Mouse (Mus musculus) MEL (cell line): ENCODE measurements at regions not wholly inside any gene's neighbourhood (a gene's known extent, or its start where the extent isn't known, plus 50 kb on each side); places are given as distances from the start of the nearest gene placed in this dataset.

Source experiments
- DNase-seq: peaks from one replicate; pipeline ENCODE4 v3.0.0; 2011; ENCODE audit warnings: low read depth, low spot score
- H3K27ac ChIP-seq: 2 replicates; pipeline ENCODE4 v1.5.1; 2012; ENCODE audit warnings: low read depth, mild to moderate bottlenecking, control low read depth, low read length, moderate library complexity; ENCODE audit not compliant: control insufficient read depth
- H3K27me3 ChIP-seq, 2 experiments: fragments of 150-350 bp in 1 of 2; sonication (generic) in 1 of 2; 2 replicates each; pipeline ENCODE4 v1.6.1; 2012; ENCODE audit warnings: low read length in 2 of 2, mild to moderate bottlenecking in 2 of 2, improper control_type of control experiment in 1 of 2, moderate library complexity in 1 of 2; ENCODE audit not compliant: insufficient read depth in 2 of 2, control insufficient read depth in 1 of 2
- H3K36me3 ChIP-seq, 2 experiments: 2 replicates each; pipeline ENCODE4 v1.6.1; 2012 to 2014; ENCODE audit warnings: low read length in 2 of 2, improper control_type of control experiment in 1 of 2, inconsistent platforms in 1 of 2, mild to moderate bottlenecking in 1 of 2; ENCODE audit not compliant: insufficient read depth in 2 of 2, control insufficient read depth in 1 of 2
- H3K4me1 ChIP-seq, 2 experiments: fragments of 150-350 bp in 1 of 2; sonication (generic) in 1 of 2; 2 replicates each; pipeline ENCODE4 v1.6.1; 2012; ENCODE audit warnings: low read length in 2 of 2, improper control_type of control experiment in 1 of 2, mild to moderate bottlenecking in 1 of 2; ENCODE audit not compliant: insufficient read depth in 2 of 2, control insufficient read depth in 1 of 2
- H3K4me3 ChIP-seq, 2 experiments: fragments of 150-350 bp in 1 of 2; sonication (generic) in 1 of 2; 2 replicates each; pipeline ENCODE4 v1.5.1; 2012; ENCODE audit warnings: low read depth in 2 of 2, low read length in 2 of 2, mild to moderate bottlenecking in 2 of 2, moderate library complexity in 2 of 2, control low read depth in 1 of 2, improper control_type of control experiment in 1 of 2; ENCODE audit not compliant: control insufficient read depth in 1 of 2, insufficient read depth in 1 of 2
- H3K79me2 ChIP-seq: 2 replicates; pipeline ENCODE4 v1.6.1; 2012; ENCODE audit warnings: mild to moderate bottlenecking, low read length, moderate library complexity; ENCODE audit not compliant: control insufficient read depth, poor library complexity, insufficient read depth
- H3K9ac ChIP-seq: 2 replicates; pipeline ENCODE4 v1.6.1; 2012; ENCODE audit warnings: low read depth, mild to moderate bottlenecking, control low read depth, low read length, moderate library complexity; ENCODE audit not compliant: control insufficient read depth, poor library complexity, severe bottlenecking
- H3K9me3 ChIP-seq: fragments of 150-350 bp; sonication (generic); replicated peaks from 2 replicates; pipeline ENCODE4 v1.6.1; 2012; ENCODE audit warnings: mild to moderate bottlenecking, low read length, improper control_type of control experiment, moderate library complexity; ENCODE audit not compliant: insufficient read depth
- CHD2 ChIP-seq: IDR thresholded peaks from 2 replicates; pipeline ENCODE4 v1.6.1; 2011; ENCODE audit warnings: low read length, improper control_type of control experiment
- ELF1 ChIP-seq: IDR thresholded peaks from 2 replicates; pipeline ENCODE4 v1.6.1; 2014; ENCODE audit warnings: low read depth, mild to moderate bottlenecking, inconsistent platforms, low read length, improper control_type of control experiment, moderate library complexity
- EP300 ChIP-seq, 2 experiments: IDR thresholded peaks; 2 replicates each; pipeline ENCODE4 v1.6.1; 2011; ENCODE audit warnings: improper control_type of control experiment in 2 of 2, low read length in 2 of 2, low read depth in 1 of 2, mild to moderate bottlenecking in 1 of 2
- GATA1 ChIP-seq: IDR thresholded peaks from 2 replicates; pipeline ENCODE4 v1.6.1; 2011; ENCODE audit warnings: low read depth, low read length, improper control_type of control experiment
- JUND ChIP-seq: IDR thresholded peaks from 2 replicates; pipeline ENCODE4 v1.6.1; 2011; ENCODE audit warnings: low read depth, mild to moderate bottlenecking, improper control_type of control experiment, low read length
- MAFK ChIP-seq: IDR thresholded peaks from 2 replicates; pipeline ENCODE4 v1.6.1; 2011; ENCODE audit warnings: low read depth, mild to moderate bottlenecking, low read length, improper control_type of control experiment, borderline replicate concordance
- MAX ChIP-seq: IDR thresholded peaks from 2 replicates; pipeline ENCODE4 v1.6.1; 2011; ENCODE audit warnings: low read length, improper control_type of control experiment
- MAZ ChIP-seq: IDR thresholded peaks from 2 replicates; pipeline ENCODE4 v1.6.1; 2012; ENCODE audit warnings: low read depth, mild to moderate bottlenecking, inconsistent platforms, low read length, improper control_type of control experiment
- MXI1 ChIP-seq: IDR thresholded peaks from 2 replicates; pipeline ENCODE4 v1.6.1; 2011; ENCODE audit warnings: mild to moderate bottlenecking, low read depth, low read length, improper control_type of control experiment
- MYB ChIP-seq: IDR thresholded peaks from 2 replicates; pipeline ENCODE4 v1.6.1; 2011; ENCODE audit warnings: mild to moderate bottlenecking, low read depth, low read length, improper control_type of control experiment
- MYC ChIP-seq: IDR thresholded peaks from 2 replicates; pipeline ENCODE4 v1.6.1; 2011; ENCODE audit warnings: low read depth, mild to moderate bottlenecking, low read length, improper control_type of control experiment, moderate library complexity
- POLR2A ChIP-seq, 2 experiments: IDR thresholded peaks; 2 replicates each; pipeline ENCODE4 v1.6.1; 2011 to 2012; ENCODE audit warnings: low read length in 2 of 2, mild to moderate bottlenecking in 2 of 2, control low read depth in 1 of 2, improper control_type of control experiment in 1 of 2, low read depth in 1 of 2, moderate library complexity in 1 of 2; ENCODE audit not compliant: control insufficient read depth in 1 of 2, insufficient read depth in 1 of 2, poor library complexity in 1 of 2
- POLR2AphosphoS2 ChIP-seq: IDR thresholded peaks from 2 replicates; pipeline ENCODE4 v1.6.1; 2011; ENCODE audit warnings: low read length, improper control_type of control experiment
- TBP ChIP-seq: IDR thresholded peaks from 2 replicates; pipeline ENCODE4 v1.8.0; 2011; ENCODE audit warnings: low read depth, low read length, improper control_type of control experiment
- TCF12 ChIP-seq: IDR thresholded peaks from 2 replicates; pipeline ENCODE4 v1.6.1; 2014; ENCODE audit warnings: low read depth, mild to moderate bottlenecking, inconsistent platforms, low read length, improper control_type of control experiment, moderate library complexity
- USF1 ChIP-seq: IDR thresholded peaks from 2 replicates; pipeline ENCODE4 v1.6.1; 2014; ENCODE audit warnings: low read depth, mild to moderate bottlenecking, inconsistent platforms, low read length, improper control_type of control experiment, moderate library complexity
- ZKSCAN1 ChIP-seq: IDR thresholded peaks from 2 replicates; pipeline ENCODE4 v1.6.1; 2012; ENCODE audit warnings: low read depth, mild to moderate bottlenecking, inconsistent platforms, low read length, improper control_type of control experiment, moderate library complexity
- ZNF384 ChIP-seq: IDR thresholded peaks from 2 replicates; pipeline ENCODE4 v1.6.1; 2012; ENCODE audit warnings: low read depth, mild to moderate bottlenecking, inconsistent platforms, low read length, improper control_type of control experiment

GRCm38 (mm10) chr16:39699201-39699600 is 285.0 kb upstream of the Lsamp start:
- H3K27me3 ChIP-seq, result no peaks in the 10 kb centered on the region
- no peak for DNase-seq
- no peaks in the 10 kb centered on the region for H3K9me3 ChIP-seq
- no peak overlapping the region for H3K9ac ChIP-seq
- no peak overlapping the region for H3K27ac ChIP-seq
- H3K4me1 ChIP-seq, result no peaks in the 10 kb centered on the region
- no peaks in the 10 kb centered on the region for H3K79me2 ChIP-seq
- H3K4me3 ChIP-seq, result no peak overlapping the region
- TF ChIP-seq MAX (no peak), MXI1 (no peak), USF1 (no peak), EP300 (IDR thresholded peaks at IDR 0.05; ENCODE audit: low read depth in 1 of 2, low read length in 2 of 2) (no peak), ZNF384 (no peak), MAZ (no peak), ZKSCAN1 (no peak), MAFK (no peak), TBP (no peak), POLR2A (IDR thresholded peaks at IDR 0.05; ENCODE audit: control insufficient read depth in 1 of 2, insufficient read depth in 1 of 2, low read depth in 1 of 2, low read length in 2 of 2, poor library complexity in 1 of 2) (no peak)
- no peaks in the 10 kb centered on the region for H3K36me3 ChIP-seq

GRCm38 (mm10) chr16:39706131-39706530 is 278.0 kb upstream of the Lsamp start:
- Histone ChIP-seq H3K36me3 (no peaks in the 10 kb centered on the region), H3K4me1 (no peaks in the 10 kb centered on the region), H3K9ac (no peak overlapping the region), H3K79me2 (no peaks in the 10 kb centered on the region), H3K27ac (no peak overlapping the region), H3K9me3 (no peaks in the 10 kb centered on the region), H3K4me3 (no peak overlapping the region), H3K27me3 (no peaks in the 10 kb centered on the region)
- TF ChIP-seq MAX, result no peak
- no peak for TF ChIP-seq JUND
- TF ChIP-seq ZNF384, result no peak
- no peak for TF ChIP-seq CHD2
- TF ChIP-seq POLR2AphosphoS2, result no peak
- no peak for TF ChIP-seq MYB
- TF ChIP-seq GATA1, result no peak
- no peak for TF ChIP-seq MAZ
- no peak for TF ChIP-seq USF1
- no peak for TF ChIP-seq TCF12
- no peak for TF ChIP-seq ELF1
- TF ChIP-seq MYC, result no peak
- no peak for DNase-seq
